In genomic region chr3:157105580-157106264, GRCm38 (mm10) we compare ENCODE assay signal across 14 mouse cellular contexts.
DNase-seq lines count a peak whose midpoint lies in the region; ATAC-seq and TF ChIP-seq lines count a peak whose summit lies in the region.
"Had no signal": no experiment of that assay in that cellular context is flagged by ENCODE, and none has a peak within 500 bp of the region (broad histone marks: within the 10 kb centered on the region; RNA-seq: fewer than 3 reads in every experiment).

No protein-coding gene starts in this region.

- H3K27ac ChIP-seq in heart, embryonic 12.5 days (ENCODE audit: poor library complexity, severe bottlenecking), result no peak overlapping the region
- peak overlapping the region; percentile 59; the same call in 1 of the 2 replicates for H3K27ac ChIP-seq in kidney, embryonic 15.5 days
- no peak overlapping the region for H3K27ac ChIP-seq in stomach, embryonic 14.5 days (ENCODE audit: low read length)
- H3K27ac ChIP-seq in stomach, postnatal 0 days (replicated peaks), result no peak overlapping the region
- H3K27ac ChIP-seq in stomach, embryonic 16.5 days (ENCODE audit: low read length), result peak overlapping the region; percentile 27; the same call in 1 of the 2 replicates
- H3K27ac ChIP-seq: limb, embryonic 15.5 days had no signal

- DNase-seq in heart, adult 8-10 months (ENCODE audit: low spot score), result peak; percentile 24
- no peak for DNase-seq in kidney, postnatal 4 days
- no peak for DNase-seq in stomach, postnatal 0 days (ENCODE audit: low spot score)
- no peak for DNase-seq in urinary bladder, postnatal 14 days (ENCODE audit: low spot score)
- DNase-seq: adrenal gland, postnatal 14 days; cerebellum, postnatal 36 days; right cerebral cortex, postnatal 14 days; thymus, postnatal 36 days had no signal

- H3K27me3 ChIP-seq in heart, embryonic 12.5 days (replicated peaks), result no peaks in the 10 kb centered on the region
- H3K27me3 ChIP-seq in kidney, embryonic 15.5 days, result no peaks in the 10 kb centered on the region
- no peaks in the 10 kb centered on the region for H3K27me3 ChIP-seq in stomach, embryonic 14.5 days (ENCODE audit: control insufficient read depth, insufficient read depth, low read length)
- no peaks in the 10 kb centered on the region for H3K27me3 ChIP-seq in stomach, postnatal 0 days (ENCODE audit: control insufficient read depth, insufficient read depth, low read length)
- H3K27me3 ChIP-seq in stomach, embryonic 16.5 days (ENCODE audit: control insufficient read depth, insufficient read depth, low read length), result no peaks in the 10 kb centered on the region
- H3K27me3 ChIP-seq: heart, embryonic 13.5 days; limb, embryonic 15.5 days had no signal

- H3K4me1 ChIP-seq in heart, embryonic 12.5 days (replicated peaks), result no peaks in the 10 kb centered on the region
- H3K4me1 ChIP-seq in kidney, embryonic 15.5 days, result no peaks in the 10 kb centered on the region
- H3K4me1 ChIP-seq in stomach, embryonic 14.5 days (ENCODE audit: control insufficient read depth, insufficient read depth, low read length), result no peaks in the 10 kb centered on the region
- no peaks in the 10 kb centered on the region for H3K4me1 ChIP-seq in stomach, postnatal 0 days (replicated peaks; ENCODE audit: control insufficient read depth, insufficient read depth)
- H3K4me1 ChIP-seq in stomach, embryonic 16.5 days (ENCODE audit: control insufficient read depth, insufficient read depth, low read length), result peaks cover 4% of the 10 kb centered on the region; the same call in 1 of the 2 replicates
- H3K4me1 ChIP-seq: heart, embryonic 13.5 days; limb, embryonic 15.5 days had no signal

- no peaks in the 10 kb centered on the region for H3K36me3 ChIP-seq in heart, embryonic 12.5 days
- H3K36me3 ChIP-seq in kidney, embryonic 15.5 days, result no peaks in the 10 kb centered on the region
- H3K36me3 ChIP-seq in stomach, embryonic 14.5 days (ENCODE audit: control insufficient read depth, insufficient read depth, low read length), result no peaks in the 10 kb centered on the region
- no peaks in the 10 kb centered on the region for H3K36me3 ChIP-seq in stomach, postnatal 0 days (ENCODE audit: control insufficient read depth, insufficient read depth, low read length)
- H3K36me3 ChIP-seq in stomach, embryonic 16.5 days (ENCODE audit: control insufficient read depth, insufficient read depth, low read length), result no peaks in the 10 kb centered on the region
- H3K36me3 ChIP-seq: heart, embryonic 13.5 days; limb, embryonic 15.5 days had no signal

- 43% methylated on average over 6 of the region's 6 CpGs for WGBS in heart, embryonic 12.5 days
- 35% methylated on average over 6 of the region's 6 CpGs for WGBS in kidney, embryonic 15.5 days
- 25% methylated on average over 6 of the region's 6 CpGs for WGBS in stomach, embryonic 14.5 days
- 16% methylated on average over 6 of the region's 6 CpGs for WGBS in stomach, postnatal 0 days
- WGBS in stomach, embryonic 16.5 days, result 19% methylated on average over 6 of the region's 6 CpGs

- ATAC-seq in heart, embryonic 12.5 days (ENCODE audit: insufficient number of reproducible peaks, low FRiP score), result no peak
- ATAC-seq in kidney, embryonic 15.5 days (replicated peaks; ENCODE audit: low FRiP score), result peak; percentile 63
- ATAC-seq in stomach, embryonic 14.5 days (ENCODE audit: insufficient number of reproducible peaks, insufficient read depth, low FRiP score, low read depth), result peak; percentile 75
- ATAC-seq in stomach, postnatal 0 days (ENCODE audit: low FRiP score, low TSS enrichment), result no peak
- peak; percentile 68; the same call in 1 of the 2 replicates for ATAC-seq in stomach, embryonic 16.5 days (ENCODE audit: insufficient read depth, low FRiP score)

- 0 out of 2 replicates have a peak, but pooled peaks cover 3% of the 10 kb centered on the region for H3K9me3 ChIP-seq in heart, embryonic 12.5 days (replicated peaks)
- H3K9me3 ChIP-seq in kidney, embryonic 15.5 days (replicated peaks), result no peaks in the 10 kb centered on the region
- H3K9me3 ChIP-seq in stomach, embryonic 14.5 days (ENCODE audit: control insufficient read depth, low read depth, low read length), result no peaks in the 10 kb centered on the region
- no peaks in the 10 kb centered on the region for H3K9me3 ChIP-seq in stomach, postnatal 0 days (ENCODE audit: control insufficient read depth, low read length)
- H3K9me3 ChIP-seq in stomach, embryonic 16.5 days (replicated peaks; ENCODE audit: control insufficient read depth, low read length), result no peaks in the 10 kb centered on the region
- H3K9me3 ChIP-seq: heart, embryonic 13.5 days; limb, embryonic 15.5 days had no signal

- no peak overlapping the region for H3K4me3 ChIP-seq in heart, embryonic 12.5 days
- H3K4me3 ChIP-seq in kidney, embryonic 15.5 days (replicated peaks), result no peak overlapping the region
- H3K4me3 ChIP-seq in stomach, embryonic 14.5 days (ENCODE audit: low read depth, low read length), result no peak overlapping the region
- H3K4me3 ChIP-seq in stomach, postnatal 0 days (ENCODE audit: low read depth, low read length), result no peak overlapping the region
- no peak overlapping the region for H3K4me3 ChIP-seq in stomach, embryonic 16.5 days (replicated peaks; ENCODE audit: low read length)
- H3K4me3 ChIP-seq: heart, embryonic 13.5 days; limb, embryonic 15.5 days had no signal

- H3K9ac ChIP-seq in heart, embryonic 12.5 days, result no peak overlapping the region
- no peak overlapping the region for H3K9ac ChIP-seq in kidney, embryonic 15.5 days
- no peak overlapping the region for H3K9ac ChIP-seq in stomach, embryonic 14.5 days (replicated peaks; ENCODE audit: low read depth, low read length)
- H3K9ac ChIP-seq in stomach, postnatal 0 days (ENCODE audit: low read length), result no peak overlapping the region
- H3K9ac ChIP-seq in stomach, embryonic 16.5 days (ENCODE audit: low read length), result no peak overlapping the region
- H3K9ac ChIP-seq: heart, embryonic 13.5 days; limb, embryonic 15.5 days had no signal

- no peak overlapping the region for H3K4me2 ChIP-seq in heart, embryonic 12.5 days
- no peak overlapping the region for H3K4me2 ChIP-seq in kidney, embryonic 15.5 days
- H3K4me2 ChIP-seq in stomach, embryonic 14.5 days (replicated peaks; ENCODE audit: low read depth, low read length), result no peak overlapping the region
- H3K4me2 ChIP-seq in stomach, postnatal 0 days (replicated peaks; ENCODE audit: low read depth), result no peak overlapping the region
- H3K4me2 ChIP-seq in stomach, embryonic 16.5 days (ENCODE audit: low read depth, low read length), result no peak overlapping the region
- H3K4me2 ChIP-seq: heart, embryonic 13.5 days; limb, embryonic 15.5 days had no signal

- no peak for TF ChIP-seq EP300 in stomach, postnatal 0 days (optimal IDR thresholded peaks at IDR 0.05)

- no peak for TF ChIP-seq CTCF in stomach, postnatal 0 days (IDR thresholded peaks at IDR 0.05; ENCODE audit: low read depth)

Comparison
In these comparisons a context has a peak if more than half of its experiments do, and no peak if none do; other contexts are left out.
1. ATAC-seq: peak in kidney, embryonic 15.5 days (single experiment), stomach, embryonic 14.5 days (single experiment) and stomach, embryonic 16.5 days (single experiment); none in heart, embryonic 12.5 days (single experiment) and stomach, postnatal 0 days (single experiment).
2. H3K27ac ChIP-seq: peak in kidney, embryonic 15.5 days (single experiment) and stomach, embryonic 16.5 days (single experiment); none in heart, embryonic 12.5 days (single experiment), stomach, embryonic 14.5 days (single experiment) and stomach, postnatal 0 days (single experiment).